ENCODE assay signal across 7 mouse cellular contexts in the genomic region with DNA sequence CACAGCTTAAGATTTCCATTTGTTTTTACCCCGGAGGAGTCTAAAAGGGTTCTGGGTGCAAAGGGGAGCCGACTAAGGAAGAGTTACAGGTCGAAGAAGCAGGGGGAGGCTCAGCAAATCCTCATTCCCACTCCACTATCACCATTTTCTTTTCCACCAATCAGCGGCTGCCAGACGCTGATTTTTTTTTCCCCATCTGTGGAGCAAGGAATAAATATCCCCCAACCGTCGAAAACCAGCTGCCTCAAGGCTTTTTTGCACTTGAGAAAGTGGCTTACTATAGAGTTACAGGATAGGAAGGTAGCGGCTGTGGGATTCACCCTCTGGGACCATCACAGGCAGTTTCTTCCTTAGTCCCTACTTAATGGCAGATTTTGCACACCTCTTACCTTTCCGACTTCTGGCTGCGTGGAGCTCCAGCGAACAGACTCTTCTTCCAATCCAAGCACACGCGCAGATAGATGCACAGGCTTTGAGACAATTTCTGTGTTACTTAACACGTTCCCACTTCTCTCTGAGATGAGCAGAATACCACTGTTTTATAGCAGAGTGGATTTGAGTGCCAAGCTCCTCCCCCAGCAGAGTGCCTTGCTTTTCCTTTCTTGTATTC. TPM values are rescaled to one million over a fixed set of nuclear protein-coding genes. Genes with fewer than 3 reads are reported as not detected.
DNase-seq lines count a peak whose midpoint lies in the region; ATAC-seq and TF ChIP-seq lines count a peak whose summit lies in the region.

A gene (minus strand): TSS at position 574 of the 610 bp plus-strand sequence.

- no peaks in the 10 kb centered on the region for H3K27me3 ChIP-seq in G1E (ENCODE audit: insufficient read depth, low read length)
- no peaks in the 10 kb centered on the region for H3K27me3 ChIP-seq in hindbrain, embryonic 14.5 days (ENCODE audit: control insufficient read depth, insufficient read depth, low read length)
- H3K27me3 ChIP-seq in midbrain, postnatal 0 days (ENCODE audit: insufficient read depth, low read length), result no peaks in the 10 kb centered on the region

- DNase-seq in G1E (ENCODE audit: low spot score), result no peak
- peak; percentile 83 for DNase-seq in brain, adult 2 months (ENCODE audit: low read depth, low spot score)
- peak; percentile 67 for DNase-seq in hindbrain, embryonic 14.5 days (ENCODE audit: low spot score)
- peak; percentile 36 to 43 for DNase-seq in left cerebral cortex, postnatal 10 days (ENCODE audit: extremely low spot score in 1 of 2, low spot score in 2 of 2)
- DNase-seq in midbrain, postnatal 0 days (ENCODE audit: low spot score), result peak; percentile 74
- DNase-seq in urinary bladder, postnatal 36 days (ENCODE audit: low spot score in 2 of 2), result no peak

- H3K4me3 ChIP-seq in G1E (ENCODE audit: low read depth, low read length), result peak within 1 kb of the TSS; percentile 74
- peak within 1 kb of the TSS; percentile 43 for H3K4me3 ChIP-seq in hindbrain, embryonic 14.5 days (replicated peaks; ENCODE audit: low read length)
- H3K4me3 ChIP-seq in midbrain, postnatal 0 days (ENCODE audit: low read depth, low read length), result peak within 1 kb of the TSS; percentile 63

- H3K9ac ChIP-seq in hindbrain, embryonic 14.5 days, result peak within 1 kb of the TSS; percentile 65
- peak within 1 kb of the TSS; percentile 73 for H3K9ac ChIP-seq in midbrain, postnatal 0 days (replicated peaks; ENCODE audit: low read length, poor library complexity, severe bottlenecking)

- ATAC-seq in G1E (ENCODE audit: extremely low read depth, insufficient number of reproducible peaks, low FRiP score, poor library complexity, severe bottlenecking), result no peak
- peak; percentile 5; the same call in 1 of the 2 replicates for ATAC-seq in erythroid progenitor cell, adult 5-6 weeks (replicated peaks; ENCODE audit: low FRiP score, poor library complexity, severe bottlenecking)
- ATAC-seq in hindbrain, embryonic 14.5 days (ENCODE audit: low FRiP score), result peak; percentile 78
- ATAC-seq in midbrain, postnatal 0 days (ENCODE audit: low FRiP score), result peak; percentile 80

- H3K36me3 ChIP-seq in G1E (replicated peaks), result peaks cover 4% of the 10 kb centered on the region
- no peaks in the 10 kb centered on the region for H3K36me3 ChIP-seq in hindbrain, embryonic 14.5 days (replicated peaks; ENCODE audit: control insufficient read depth, insufficient read depth)
- no peaks in the 10 kb centered on the region for H3K36me3 ChIP-seq in midbrain, postnatal 0 days (ENCODE audit: insufficient read depth, low read length)

- TF ChIP-seq CTCF in G1E (IDR thresholded peaks at IDR 0.05; ENCODE audit: low read depth, low read length), result no peak
- no peak for TF ChIP-seq CTCF in midbrain, postnatal 0 days (IDR thresholded peaks at IDR 0.05)

- H3K4me1 ChIP-seq in G1E (ENCODE audit: insufficient read depth, low read depth, low read length), result peaks cover 48% of the 10 kb centered on the region
- peaks cover 5% of the 10 kb centered on the region; the same call in 1 of the 2 replicates for H3K4me1 ChIP-seq in hindbrain, embryonic 14.5 days (replicated peaks; ENCODE audit: control insufficient read depth, insufficient read depth, low read length)
- H3K4me1 ChIP-seq in midbrain, postnatal 0 days (ENCODE audit: insufficient read depth, low read length), result peaks cover 3% of the 10 kb centered on the region; the same call in 1 of the 2 replicates

- H3K4me2 ChIP-seq in hindbrain, embryonic 14.5 days (replicated peaks), result peak within 1 kb of the TSS; percentile 71
- peak within 1 kb of the TSS; percentile 89 for H3K4me2 ChIP-seq in midbrain, postnatal 0 days (ENCODE audit: low read depth, low read length, poor library complexity, severe bottlenecking)

- no peaks in the 10 kb centered on the region for H3K9me3 ChIP-seq in G1E (replicated peaks)
- no peaks in the 10 kb centered on the region for H3K9me3 ChIP-seq in hindbrain, embryonic 14.5 days (ENCODE audit: control insufficient read depth, low read length)
- no peaks in the 10 kb centered on the region for H3K9me3 ChIP-seq in midbrain, postnatal 0 days (ENCODE audit: low read length)

- intact Hi-C loops in left cerebral cortex, postnatal 10 days (cut with DNase I), result no loop called here

- H3K27ac ChIP-seq in hindbrain, embryonic 14.5 days, result peak within 1 kb of the TSS; percentile 85
- peak within 1 kb of the TSS; percentile 90 for H3K27ac ChIP-seq in midbrain, postnatal 0 days (ENCODE audit: low read depth, low read length)

- WGBS in hindbrain, embryonic 14.5 days, result under 1% methylated on average over 14 of the region's 14 CpGs
- WGBS in midbrain, postnatal 0 days, result 1% methylated on average over 14 of the region's 14 CpGs

RNA-seq across cellular contexts. Expression of the gene that starts here (rescaled TPM):
- 15.4 and 162 TPM in 2 replicates for total RNA-seq in G1E (2014; fragmentation: Nextera tagmentation)
- total RNA-seq in G1E (2017), result 19.1 and 26.0 TPM in 2 replicates
- polyA plus RNA-seq in G1E (2012), result 1.9 and 3.0 TPM in 2 replicates
- total RNA-seq in erythroid progenitor cell, adult 5-6 weeks (2015; ENCODE audit: low replicate concordance), result 812 and 813 TPM in 2 replicates
- total RNA-seq in erythroid progenitor cell, adult 5-6 weeks (2017; ENCODE audit: low replicate concordance), result 867 and 965 TPM in 2 replicates
- 235 and 295 TPM in 2 replicates for polyA plus RNA-seq in hindbrain, embryonic 14.5 days (2014; fragmentation: Nextera tagmentation; extraction: Ambion mirVana)
- 100 to 1,000 TPM; 514 to 525 TPM for total RNA-seq in left cerebral cortex, postnatal 10 days (2021)
- 155 and 176 TPM in 2 replicates for total RNA-seq in midbrain, postnatal 0 days (2014; rRNA removed)
- polyA plus RNA-seq in midbrain, postnatal 0 days (2015; fragmentation: Nextera tagmentation; extraction: Ambion mirVana), result 337 and 364 TPM in 2 replicates

Comparison
In these comparisons a context has a peak if more than half of its experiments do, and no peak if none do; other contexts are left out.
1. RNA of the gene that starts here (polyA plus RNA-seq): 337 to 364 TPM in midbrain, postnatal 0 days and 235 to 295 TPM in hindbrain, embryonic 14.5 days; 1.9 to 3.0 TPM in G1E; every median in the first group is over 10 times any median in the second.
2. DNase-seq: peak in brain, adult 2 months (single experiment), hindbrain, embryonic 14.5 days (single experiment), left cerebral cortex, postnatal 10 days (2 of 2) and midbrain, postnatal 0 days (single experiment); none in G1E (single experiment) and urinary bladder, postnatal 36 days (0 of 2).
3. Peak in every context shown above with its lines, with median percentiles within 50 percentile points of each other: H3K4me3 ChIP-seq.